Mouse (Mus musculus): ENCODE measurements at regions not wholly inside any gene's neighbourhood (a gene's known extent, or its start where the extent isn't known, plus 50 kb on each side); places are given as distances from the start of the nearest gene placed in this dataset.
"Not testable (repeated sequence)": the region's sequence is repeated elsewhere in the genome, so short reads cannot be mapped to it uniquely, and the experiment has no call there.

DNA sequence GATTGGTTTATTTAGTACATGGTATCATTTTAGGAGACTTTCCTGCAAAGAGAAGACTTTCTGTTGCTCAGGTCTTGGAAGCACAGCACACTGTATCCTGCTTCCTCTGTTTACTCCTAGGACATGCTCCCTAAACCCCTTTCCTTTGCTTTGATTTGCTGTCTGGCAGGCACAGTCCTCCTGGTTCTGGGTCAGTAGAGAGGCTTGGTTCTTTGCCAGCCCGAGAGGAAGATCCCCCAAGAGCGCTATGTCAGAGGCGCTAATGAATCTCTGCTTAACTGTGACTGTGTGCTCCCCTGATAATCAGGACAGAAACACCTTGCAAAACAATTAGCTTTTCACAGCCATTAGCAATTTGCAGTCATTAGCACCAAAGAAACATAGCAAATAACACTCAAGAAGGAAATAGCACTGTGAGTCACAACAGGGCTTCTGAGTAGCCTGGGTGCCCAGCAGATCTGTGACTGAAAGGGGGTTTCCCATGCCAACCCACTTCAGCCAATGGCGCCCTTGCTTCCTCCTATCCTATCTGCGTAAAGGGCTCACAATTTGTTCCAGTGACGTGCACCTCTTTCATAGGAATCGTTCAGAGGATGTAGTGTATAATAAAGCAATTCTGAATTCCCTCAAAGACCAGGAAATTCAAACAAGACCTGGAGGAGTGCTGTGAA, 145.5 kb downstream of the Gm815 start:
- peak; percentile 57 to 58 for DNase-seq

GRCm38 (mm10) chr19:27032621-27033020, 146.9 kb downstream of the Gm815 start:
- peak in 1 of 2 experiments; percentile 32 for DNase-seq

DNA sequence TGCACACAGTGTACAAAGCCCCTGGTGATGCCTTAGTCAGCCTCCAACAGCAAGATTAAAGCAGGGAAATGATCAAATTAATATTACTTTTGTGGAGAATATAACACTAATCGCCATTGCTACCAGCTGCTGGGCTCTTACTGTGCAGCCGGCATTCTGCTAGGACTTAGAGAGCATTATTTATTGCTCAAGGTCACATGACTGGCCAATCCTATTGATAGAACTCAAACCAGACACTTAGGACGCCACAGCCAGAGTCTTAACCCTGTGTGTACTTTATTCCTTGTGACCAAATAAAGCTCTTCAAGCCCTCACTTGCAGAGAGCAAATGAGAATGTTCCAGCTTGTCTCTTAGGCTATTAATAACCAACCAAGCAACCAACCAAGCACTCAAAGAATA, 152.6 kb downstream of the Gm815 start:
- no peak for DNase-seq

DNA sequence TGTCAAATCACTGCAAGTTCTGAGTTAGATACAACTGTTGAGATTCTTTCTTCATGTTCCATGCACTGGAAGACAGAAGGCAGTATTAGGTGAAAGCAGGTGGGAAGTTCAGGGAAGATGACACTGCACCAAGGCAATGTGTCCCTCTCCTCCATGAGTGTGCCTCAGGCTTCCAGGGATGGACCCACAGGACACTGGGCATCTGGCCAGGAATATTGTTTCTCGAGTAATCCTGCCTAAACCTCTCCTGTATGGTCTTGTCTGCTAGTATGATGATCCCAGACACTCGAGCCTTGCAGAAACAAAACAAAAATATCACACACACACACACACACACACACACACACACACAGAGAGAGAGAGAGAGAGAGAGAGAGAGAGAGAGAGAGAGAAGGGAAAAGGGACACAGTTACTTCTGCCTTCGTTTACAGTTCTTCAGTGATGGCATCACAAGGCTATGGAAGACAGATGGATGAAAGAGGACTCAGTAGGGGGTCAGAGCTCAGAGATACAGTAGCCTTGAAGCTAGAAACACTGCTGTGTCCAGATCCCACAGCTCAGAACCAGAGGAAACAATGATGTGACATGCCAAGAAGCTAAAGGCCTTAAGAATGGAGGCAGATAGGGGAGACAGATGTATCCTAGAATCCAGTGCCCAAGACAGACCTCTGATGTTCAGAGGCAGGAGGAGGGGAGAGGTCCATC, 154.8 kb downstream of the Gm815 start:
- peak; percentile 49 to 56 for DNase-seq

- peak; percentile 93 to 95 for DNase-seq
Observed at GRCm38 (mm10) chr19:27066449-27067181, 149.7 kb upstream of the Vldlr start.

GRCm38 (mm10) chr19:27073281-27073680, 143.0 kb upstream of the Vldlr start:
- no peak for DNase-seq

DNA sequence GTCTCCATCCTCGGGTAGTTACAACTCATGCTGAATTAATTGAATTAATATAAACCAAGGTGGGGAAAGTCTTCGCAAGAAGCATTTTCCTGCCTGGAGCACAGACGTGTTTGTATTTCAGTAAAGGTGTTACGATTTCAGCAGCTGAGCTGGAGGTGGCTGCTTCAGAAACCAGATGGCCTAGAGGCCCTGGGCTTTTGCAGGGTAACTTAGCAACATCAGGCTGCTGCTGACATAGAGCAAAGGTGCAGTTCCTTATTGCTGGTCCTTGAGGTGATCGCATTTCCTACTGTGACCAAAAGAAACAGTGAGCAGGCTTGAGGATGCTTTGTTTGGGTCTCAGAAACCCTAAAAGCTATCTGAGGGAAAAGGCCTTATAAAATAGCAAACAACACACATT, 141.3 kb upstream of the Vldlr start:
- DNase-seq: no peak

- no peak for DNase-seq
Observed at GRCm38 (mm10) chr19:27076920-27077512, 139.3 kb upstream of the Vldlr start.

GRCm38 (mm10) chr19:27087344-27087743, 128.9 kb upstream of the Vldlr start:
- no peak for DNase-seq

DNA sequence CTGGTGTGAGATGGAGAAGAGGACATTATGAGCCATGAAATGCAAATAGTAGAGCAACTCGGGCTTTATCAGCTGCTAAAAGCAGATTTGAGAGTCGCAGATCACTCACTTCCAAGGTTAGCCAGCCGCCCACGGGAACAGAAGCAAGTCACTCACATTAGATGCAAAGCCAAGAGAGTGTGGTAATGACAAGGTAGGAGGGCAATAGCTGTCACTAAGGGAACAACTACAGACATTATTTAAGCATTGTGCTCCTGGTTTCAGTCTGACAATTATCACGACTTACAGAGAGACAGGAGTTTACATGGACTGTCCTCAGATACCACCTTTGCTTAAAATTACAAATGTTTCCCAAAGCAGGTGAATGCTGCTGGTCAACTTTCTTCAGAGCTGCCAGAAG, 128.5 kb upstream of the Vldlr start:
- no peak for DNase-seq

DNA sequence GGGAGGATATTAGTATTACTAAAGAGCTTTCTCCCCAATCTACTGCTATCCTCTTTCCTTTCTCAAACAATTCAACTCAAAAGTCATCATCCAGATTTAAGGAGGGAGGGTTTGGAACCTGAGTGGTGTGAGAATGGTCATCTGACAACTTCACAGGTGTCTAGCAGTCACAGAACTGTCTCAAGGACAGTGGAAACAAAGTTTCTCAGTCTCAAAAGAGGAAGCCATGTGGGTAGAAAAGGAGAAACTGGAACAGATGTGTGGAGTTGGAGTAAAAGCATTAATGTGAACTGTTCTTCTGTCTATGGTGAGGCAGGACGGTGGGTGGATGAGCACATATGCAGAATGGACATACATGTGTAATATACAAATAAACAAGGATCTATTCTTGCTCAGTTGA, 127.2 kb upstream of the Vldlr start:
- DNase-seq: no peak

DNA sequence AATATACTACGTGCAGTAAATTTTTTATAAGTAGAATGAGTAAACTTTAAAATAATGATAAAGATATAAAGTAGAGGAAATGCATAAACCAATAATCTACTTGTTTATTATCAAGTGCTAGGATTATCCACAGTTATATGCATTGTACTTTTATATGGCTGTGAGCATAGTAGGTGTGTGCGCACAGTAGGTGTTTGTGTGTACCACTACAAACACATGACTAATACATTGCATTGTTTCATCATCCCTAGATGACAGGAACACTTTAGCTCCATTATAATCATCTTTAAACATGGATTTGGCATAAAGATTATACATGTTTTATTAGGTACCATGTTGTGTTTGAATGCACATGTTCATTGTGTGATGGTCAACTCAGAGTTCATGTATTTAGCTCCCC, 124.7 kb upstream of the Vldlr start:
- DNase-seq: no peak

DNA sequence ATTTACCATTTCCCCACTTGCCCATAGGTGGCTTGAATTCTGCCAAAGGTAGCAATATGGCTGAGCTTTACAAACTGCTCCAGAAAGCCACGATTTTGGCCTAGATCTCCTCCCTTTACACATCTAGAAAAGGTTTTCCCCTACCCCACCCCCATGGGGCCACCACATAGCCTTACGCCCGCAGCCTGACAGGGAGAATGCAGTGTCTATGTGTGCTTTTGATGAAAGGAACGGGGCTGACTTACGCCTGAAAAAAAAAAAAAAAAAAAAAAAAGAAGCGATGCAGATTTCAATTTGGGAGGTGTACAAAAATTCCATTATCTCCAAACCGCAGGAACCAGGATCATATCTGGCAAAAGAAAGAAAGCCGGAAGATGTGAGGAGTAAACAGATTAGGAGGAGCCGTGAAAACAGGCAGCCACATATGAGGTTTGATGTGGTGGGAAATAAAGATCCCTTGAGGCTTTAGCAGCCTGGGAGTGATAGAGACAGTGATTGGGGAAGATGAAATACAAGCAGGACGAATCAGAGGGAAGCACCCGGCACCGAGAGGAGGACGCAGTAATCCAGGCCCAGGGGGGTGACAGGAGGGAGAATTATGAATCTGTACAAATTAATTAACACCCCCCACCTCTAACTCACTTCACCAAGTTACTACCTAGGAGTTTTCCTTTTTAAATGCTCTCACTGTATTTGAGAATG, 121.4 kb upstream of the Vldlr start:
- peak in 1 of 2 experiments; percentile 10 for DNase-seq

DNA sequence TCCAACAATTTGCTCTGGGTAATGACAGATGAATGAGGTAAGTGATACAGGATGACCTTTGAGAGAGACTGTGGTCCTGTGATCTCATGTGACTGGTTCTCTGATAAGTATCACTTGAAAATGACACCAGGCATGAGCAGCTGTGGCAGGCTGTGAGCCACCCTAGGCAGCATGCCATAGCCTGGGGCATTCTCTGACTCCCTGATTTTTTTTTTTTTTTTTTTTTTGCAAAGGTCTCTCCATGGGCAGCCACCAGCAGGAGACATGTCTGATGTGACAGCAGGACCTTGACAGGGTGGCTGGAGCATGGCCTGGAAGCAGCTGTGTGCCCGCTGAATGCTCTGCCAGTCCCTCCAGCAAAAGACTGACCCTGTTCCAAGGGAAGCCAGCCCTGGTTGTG, 116.4 kb upstream of the Vldlr start:
- peak; percentile 49 to 61 for DNase-seq

DNA sequence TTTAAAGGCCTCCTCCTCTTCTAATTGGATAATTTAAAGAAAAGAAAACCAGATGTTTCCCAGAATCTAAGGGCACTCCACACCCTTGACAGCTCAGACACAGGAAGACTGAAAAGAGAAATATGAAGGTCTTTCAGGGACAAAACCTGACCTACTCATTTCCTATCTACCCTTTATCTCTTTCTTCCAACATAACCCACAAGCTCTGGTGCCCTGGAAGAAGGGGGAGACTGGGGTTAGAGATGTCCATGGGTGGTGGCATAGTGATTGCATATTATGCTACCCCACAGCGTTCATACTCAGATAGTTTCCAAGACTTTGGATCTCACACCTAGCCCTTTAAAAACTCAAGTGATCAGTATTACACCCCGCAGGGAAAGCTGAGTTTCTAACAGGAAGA, 105.8 kb upstream of the Vldlr start:
- DNase-seq: no peak

- no peak for DNase-seq
Observed at GRCm38 (mm10) chr19:27120876-27121275, 95.4 kb upstream of the Vldlr start.

DNA sequence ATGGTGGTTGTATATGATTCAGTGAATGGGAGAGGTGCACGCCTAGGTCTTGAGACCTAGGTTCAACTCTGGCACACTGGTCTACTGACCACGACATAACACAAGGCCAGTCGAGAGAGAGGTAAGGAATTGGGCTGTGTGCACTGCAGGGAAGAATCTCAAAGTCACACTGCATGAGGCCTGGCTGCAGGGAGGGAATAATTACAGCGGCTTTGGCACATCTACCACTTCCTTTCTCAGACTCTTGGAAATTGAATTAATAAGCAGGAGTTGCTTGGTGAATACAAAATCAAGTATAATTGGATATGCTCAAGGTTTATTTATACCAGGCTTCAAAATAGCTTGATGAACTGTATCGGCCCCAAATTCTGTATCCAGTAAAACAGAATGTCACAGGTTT, 93.9 kb upstream of the Vldlr start:
- peak; percentile 29 to 31 for DNase-seq

DNA sequence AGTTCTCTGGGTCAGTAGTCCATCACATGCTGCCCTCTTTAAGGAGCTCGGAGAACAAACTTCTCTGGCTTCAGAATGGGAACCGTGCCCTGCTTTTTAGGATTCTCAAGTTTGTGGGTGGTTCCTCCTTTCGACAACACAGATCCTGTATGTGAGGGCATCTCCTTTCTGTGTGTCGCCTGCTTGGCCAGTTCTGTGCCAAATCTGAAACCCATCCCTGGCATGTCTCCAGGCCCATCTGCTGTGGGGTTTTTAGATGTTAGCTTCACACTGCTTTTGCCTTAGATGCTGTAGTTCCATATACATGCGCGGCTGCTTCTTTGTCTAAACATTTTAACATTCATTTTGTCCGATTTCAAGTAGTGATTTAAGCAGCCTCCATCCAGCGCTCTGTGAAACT, 93.0 kb upstream of the Vldlr start:
- peak; percentile 97 for DNase-seq

DNA sequence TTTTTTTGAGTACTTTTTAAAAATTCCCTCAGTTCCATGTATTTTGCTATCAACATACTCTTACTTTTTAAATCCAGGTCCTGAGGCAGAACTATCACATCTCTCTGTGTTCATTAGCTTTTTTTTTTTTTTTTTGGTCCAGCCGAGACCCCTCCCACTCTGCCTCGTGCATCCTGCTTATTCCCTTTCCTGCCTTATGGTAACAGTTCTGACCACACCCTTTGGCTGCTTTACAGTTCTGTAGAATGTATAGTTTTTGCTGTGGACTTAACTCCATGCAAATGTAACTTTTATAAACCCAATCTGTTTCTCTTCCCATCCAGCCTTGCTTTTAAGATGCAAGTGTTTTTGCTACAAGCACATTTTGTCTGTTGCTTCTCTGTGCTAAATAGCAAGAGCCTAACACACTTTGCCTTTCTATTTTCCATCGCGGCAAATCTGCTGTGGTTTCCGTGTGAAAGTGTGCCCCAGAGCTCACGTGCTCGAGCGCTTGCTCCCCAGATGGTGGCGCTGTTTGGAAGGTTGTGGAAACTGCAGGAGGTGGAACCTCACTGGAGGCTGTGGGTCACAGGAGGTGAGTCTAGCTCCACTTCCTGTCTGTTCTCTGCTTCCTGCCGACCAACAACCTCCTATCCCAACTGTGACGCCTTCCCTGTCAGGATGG, 92.3 kb upstream of the Vldlr start:
- DNase-seq: peak; percentile 84 to 88

- DNase-seq: not testable (repeated sequence)
Observed at GRCm38 (mm10) chr19:27128501-27128900, 87.8 kb upstream of the Vldlr start.

GRCm38 (mm10) chr19:27134360-27134759, 81.9 kb upstream of the Vldlr start:
- no peak for DNase-seq

- DNase-seq: no peak
Observed at GRCm38 (mm10) chr19:27140892-27141291, 75.4 kb upstream of the Vldlr start.
